Mouse (Mus musculus) CD4-positive naive resting alpha-beta T cell, adult 57 days (primary cell): ENCODE data around the gene Btbd19. TPM values are rescaled to one million over a fixed set of nuclear protein-coding genes. Genes with fewer than 3 reads are reported as not detected.

Experiments used
- total RNA-seq: library from RNA; stranded (reverse); gene quantifications from one replicate; pipeline ENCODE4 v1.2.4, GENCODE M21; 2023

Gene Btbd19
- total RNA-seq = 22.4 TPM

DNA sequence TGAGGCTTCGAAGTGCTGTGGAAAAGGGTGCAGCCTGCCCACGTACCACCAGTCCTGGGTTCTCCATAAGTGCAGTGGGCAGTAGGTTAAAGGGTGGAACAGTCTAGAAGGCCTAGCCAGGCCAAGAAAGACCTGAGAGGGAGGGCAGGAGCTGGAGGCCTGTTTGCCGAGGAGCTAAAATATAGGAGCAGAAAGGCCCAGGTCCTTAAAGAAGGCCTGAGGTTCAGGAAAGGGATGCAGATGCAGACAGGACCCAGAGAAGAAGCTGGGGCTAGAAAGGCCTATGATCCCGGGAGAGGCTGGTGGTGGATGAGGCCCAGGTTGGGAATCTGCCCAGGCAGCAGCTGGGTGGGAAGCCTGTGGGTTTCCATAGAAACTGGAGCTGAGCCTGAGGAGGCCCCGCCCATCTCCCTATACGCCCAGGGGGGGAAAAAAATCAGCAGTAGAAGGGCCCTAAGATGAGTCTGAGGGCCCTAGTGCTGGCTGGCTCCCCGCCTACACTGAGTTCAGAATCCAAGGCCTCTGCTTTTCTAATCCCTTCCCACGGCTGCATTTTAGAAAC is at the start of gene Btbd19:
Gene Btbd19, minus strand, starts transcription at position 378 of the 562 bp plus-strand sequence.

DNA sequence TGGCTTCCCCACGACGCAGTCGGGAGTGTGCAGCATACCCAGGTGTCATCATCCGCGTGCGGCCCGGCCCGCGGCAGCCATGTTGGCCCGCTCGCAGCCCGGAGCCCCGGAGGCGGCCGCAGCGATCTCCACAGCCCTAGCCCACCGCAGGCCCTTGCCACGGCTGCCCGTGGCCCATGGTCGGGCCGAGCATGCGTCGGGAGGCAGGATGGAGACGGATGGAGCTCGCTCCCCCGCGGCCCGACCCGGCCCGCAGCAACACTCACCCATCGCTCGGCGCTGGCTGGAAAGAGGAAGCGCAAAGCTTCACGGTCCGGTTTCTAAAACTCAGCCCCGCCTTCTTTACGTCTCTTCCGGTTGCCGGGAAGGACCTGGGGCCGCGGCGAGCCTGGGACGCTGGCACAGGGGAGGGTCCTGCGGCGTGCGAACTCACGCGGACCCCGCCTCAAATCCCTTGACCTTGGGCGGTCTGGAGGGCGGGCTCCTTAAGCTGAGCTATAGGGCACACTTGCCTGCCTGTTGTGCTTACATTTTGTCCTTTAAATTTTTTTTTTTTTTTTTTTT is 30.3 kb upstream of the Btbd19 start, which contains the start of gene Rps8:
Gene Rps8, minus strand, starts transcription at position 452 of the 564 bp plus-strand sequence.

DNA sequence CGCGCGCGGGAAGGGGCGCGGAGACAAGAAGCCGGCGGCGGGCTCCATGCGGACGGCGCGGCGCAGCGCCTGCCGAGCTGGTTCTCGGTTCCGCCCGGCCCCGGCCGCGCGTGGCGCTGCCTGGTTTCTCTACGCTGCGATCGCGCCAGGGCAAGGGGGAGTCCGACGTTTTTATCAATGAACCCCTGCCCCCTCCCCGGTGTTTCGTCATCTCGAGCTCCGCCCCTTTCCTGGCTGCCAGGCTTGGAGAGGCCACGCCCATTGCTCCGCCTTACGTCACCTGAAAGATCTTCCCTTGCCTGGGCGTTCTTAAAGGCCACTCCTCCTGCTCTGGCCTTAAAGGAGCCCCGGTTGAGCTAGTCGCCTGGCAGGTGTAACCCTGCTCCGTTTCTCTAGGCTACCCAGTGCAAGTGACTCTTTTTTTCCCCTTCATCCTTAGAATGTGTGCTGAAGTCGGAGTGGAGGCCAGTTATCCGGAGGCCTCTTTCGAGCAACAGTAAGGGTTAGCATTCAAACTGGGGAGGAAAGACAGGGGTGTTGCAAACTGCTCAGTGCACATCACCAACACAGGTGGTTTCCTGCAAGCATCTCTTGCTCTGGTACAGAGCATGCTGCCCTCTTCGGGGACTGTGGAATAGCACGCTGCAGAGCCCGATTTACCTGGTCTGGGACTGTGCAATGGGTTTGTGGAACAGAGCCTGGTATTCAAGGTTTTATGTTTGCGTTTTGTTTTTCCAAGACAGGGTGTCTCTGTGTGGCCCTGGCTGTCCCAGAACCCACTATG is 8.5 kb upstream of the Btbd19 start, which contains the start of gene Plk3:
Gene Plk3, minus strand, starts transcription at position 147 of the 784 bp plus-strand sequence.

DNA sequence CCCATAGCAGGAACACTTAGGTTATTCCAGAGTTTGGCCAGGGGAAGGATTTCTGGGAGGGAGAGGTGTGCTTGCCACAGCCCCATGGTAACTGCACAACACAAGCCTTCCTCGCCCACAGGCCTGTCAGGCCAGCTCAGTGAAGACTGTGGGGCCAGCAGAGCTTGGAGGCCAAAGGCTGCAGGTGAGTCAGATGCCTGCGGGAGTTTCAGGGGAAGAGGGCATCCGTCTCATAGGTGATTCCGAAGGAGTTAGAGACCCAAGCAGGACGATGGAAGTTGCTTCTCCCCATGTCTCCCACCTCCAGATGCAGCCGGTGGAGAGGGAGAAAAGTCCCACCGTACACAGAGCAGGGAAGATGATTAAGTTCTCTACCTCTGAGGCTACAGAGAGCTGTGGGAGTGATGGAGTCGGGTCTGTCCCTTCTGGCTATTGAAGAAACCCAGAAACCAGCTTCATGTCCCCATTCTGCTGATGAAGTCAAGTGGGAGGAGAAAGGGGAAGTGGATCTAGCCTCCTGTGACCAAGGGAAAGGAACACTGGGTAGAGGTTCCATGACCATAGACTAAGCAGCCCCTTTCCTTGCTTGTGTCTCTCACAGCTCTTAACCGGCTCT is 1.3 kb upstream of the Btbd19 start, which contains the start of gene Tctex1d4:
Gene Tctex1d4, plus strand, starts transcription at position 120 of the 616 bp plus-strand sequence.

DNA sequence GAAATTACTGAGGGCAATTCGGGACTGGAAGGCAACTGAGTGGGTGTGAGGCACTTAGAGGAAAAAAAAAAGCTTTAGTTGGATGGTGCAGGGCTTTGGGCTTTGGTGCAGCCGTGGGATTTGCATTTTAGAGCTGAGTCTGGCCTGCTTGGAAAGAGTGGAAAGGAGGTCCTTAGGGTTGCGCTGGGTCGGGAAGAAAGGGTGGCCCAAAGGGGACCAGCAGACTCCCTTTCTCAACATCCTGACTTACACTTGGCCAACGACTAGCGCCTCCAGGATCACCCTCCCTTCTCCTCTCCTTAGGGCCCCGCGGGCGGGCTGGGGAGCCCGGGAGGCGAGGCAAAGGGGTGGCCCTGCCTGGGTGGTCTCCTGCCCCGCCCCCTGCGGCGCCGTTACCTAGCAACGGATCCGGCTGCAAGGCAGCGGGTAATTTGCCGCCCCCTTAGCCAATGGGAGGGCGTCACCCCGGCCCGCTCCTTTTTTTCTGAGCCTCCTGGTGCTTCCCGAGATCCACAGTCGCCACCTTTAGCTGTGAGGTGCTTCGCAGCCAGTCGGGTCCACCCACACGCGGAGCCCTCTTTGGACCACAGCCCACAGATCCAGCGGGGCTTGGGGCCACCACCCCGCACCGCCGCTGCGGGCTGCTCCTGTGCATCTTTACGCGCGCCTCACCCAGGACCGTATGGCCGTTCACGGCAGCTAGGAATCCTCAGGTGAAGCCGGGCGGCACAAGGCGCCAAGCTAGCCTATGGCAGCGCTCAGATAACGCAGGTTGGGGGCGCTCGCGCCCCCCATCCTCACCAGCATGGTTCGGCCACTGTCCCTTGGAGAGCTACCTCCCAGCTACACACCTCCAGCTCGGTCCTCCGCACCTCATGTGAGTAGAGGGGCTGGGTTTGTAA is 29.7 kb downstream of the Btbd19 start, which contains the start of gene Ptch2:
Gene Ptch2, plus strand, starts transcription at position 525 of the 902 bp plus-strand sequence.

Other genes starting within 250 kb of the Btbd19 start
- 0.18 TPM for gene Zswim5, start 248.3 kb downstream of the Btbd19 start, total RNA-seq
- gene Urod, start 131.3 kb downstream of the Btbd19 start, total RNA-seq = 43.5 TPM
- gene Hectd3, start 130.4 kb downstream of the Btbd19 start, total RNA-seq = 39.6 TPM
- gene Eif2b3, start 106.3 kb downstream of the Btbd19 start, total RNA-seq = 27.5 TPM
- 0.21 TPM for gene Ptch2, start 29.6 kb downstream of the Btbd19 start, total RNA-seq
- gene Tctex1d4, start 1.1 kb upstream of the Btbd19 start, total RNA-seq = not detected
- 57.1 TPM for gene Plk3, start 8.2 kb upstream of the Btbd19 start, total RNA-seq
- gene Rps8, start 30.5 kb upstream of the Btbd19 start, total RNA-seq = 2,782 TPM
- not detected for gene Kif2c, start 56.9 kb upstream of the Btbd19 start, total RNA-seq
- not detected for gene Tmem53, start 126.2 kb upstream of the Btbd19 start, total RNA-seq
- not detected for gene Armh1, start 126.4 kb upstream of the Btbd19 start, total RNA-seq